Mouse (Mus musculus) embryonic facial prominence, embryonic 13.5 days (tissue): Measurements from ENCODE around the gene Pcsk2. TPM values are rescaled to one million over a fixed set of nuclear protein-coding genes. Genes with fewer than 3 reads are reported as not detected.
A peak's percentile ranks its signal among the peaks of the same experiment; 100 is the strongest.

Experiments used
- ATAC-seq: fragments of 200-750 bp; cut with Nextera tagmentation; 2 replicates; pipeline ENCODE4 v1.8.0; 2017; ENCODE audit warnings: low read depth; ENCODE audit not compliant: insufficient number of reproducible peaks, insufficient read depth, low FRiP score, low TSS enrichment
- H3K27ac ChIP-seq: fragments of 300-500 bp; sonication (generic); 2 replicates; pipeline ENCODE4 v1.5.1; 2015; ENCODE audit warnings: moderate library complexity, mild to moderate bottlenecking, inconsistent platforms
- H3K27me3 ChIP-seq: fragments of 300-500 bp; sonication (generic); 2 replicates; pipeline ENCODE4 v1.6.1; 2015; ENCODE audit warnings: mild to moderate bottlenecking, inconsistent platforms
- H3K36me3 ChIP-seq: fragments of 300-500 bp; sonication (generic); 2 replicates; pipeline ENCODE4 v1.6.1; 2015; ENCODE audit warnings: mild to moderate bottlenecking, inconsistent platforms
- H3K4me1 ChIP-seq: fragments of 300-500 bp; sonication (generic); 2 replicates; pipeline ENCODE4 v1.6.1; 2015; ENCODE audit warnings: inconsistent platforms
- H3K4me2 ChIP-seq: fragments of 300-500 bp; sonication (generic); 2 replicates; pipeline ENCODE4 v1.6.1; 2015; ENCODE audit warnings: moderate library complexity, mild to moderate bottlenecking, inconsistent platforms
- H3K4me3 ChIP-seq: fragments of 300-500 bp; sonication (generic); 2 replicates; pipeline ENCODE4 v1.5.1; 2015; ENCODE audit warnings: mild to moderate bottlenecking, inconsistent platforms
- H3K9ac ChIP-seq: fragments of 300-500 bp; sonication (generic); 2 replicates; pipeline ENCODE4 v1.6.1; 2015; ENCODE audit warnings: mild to moderate bottlenecking, inconsistent platforms
- H3K9me3 ChIP-seq: fragments of 300-500 bp; sonication (generic); 2 replicates; pipeline ENCODE4 v1.6.1; 2016; ENCODE audit warnings: inconsistent platforms
- WGBS: fragments of 180-500 bp; shearing (Covaris S2); methylation state at CpG from one replicate; pipeline ENCODE4 v1.1.7; 2015; ENCODE audit warnings: mixed read lengths; 5-methylcytosine and 5-hydroxymethylcytosine counted together
- polyA plus RNA-seq: library from polyadenylated mRNA; unstranded; fragments of >200 nt; fragmentation: Nextera tagmentation; extraction: Ambion mirVana; gene quantifications from 2 replicates; pipeline ENCODE4 v1.2.1, GENCODE M21; 2015

Gene Pcsk2
- 1.1 TPM in 2 replicates for polyA plus RNA-seq

DNA sequence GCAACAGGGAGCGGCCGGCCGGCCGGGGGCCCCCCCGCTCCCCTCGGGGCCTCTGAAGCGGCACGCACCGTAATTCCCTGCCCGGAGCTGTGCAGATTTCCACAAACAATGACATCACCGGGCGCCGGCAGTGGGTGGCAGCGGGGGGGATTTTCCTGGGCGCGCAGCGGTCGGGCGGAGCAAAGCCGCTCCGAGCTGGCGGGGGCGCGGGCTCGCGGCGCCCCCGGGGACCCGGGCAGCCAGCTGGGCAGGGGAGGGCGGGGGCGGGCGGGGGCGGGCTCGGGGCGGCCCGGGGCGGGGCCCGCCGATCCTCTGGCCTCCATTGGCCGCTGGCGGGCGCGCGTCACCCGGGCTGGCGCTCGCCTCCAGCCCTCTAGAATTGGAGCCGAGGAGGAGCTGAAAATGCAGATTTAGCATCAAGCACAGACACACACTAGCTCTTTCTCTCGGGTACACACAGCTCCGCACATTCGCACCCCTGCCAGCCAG lies at the start of gene Pcsk2:
Gene Pcsk2, plus strand, starts transcription at position 399 of the 489 bp plus-strand sequence.
- Histone ChIP-seq H3K9ac (peak within 1 kb of the TSS; percentile 64), H3K27me3 (peaks cover 66% of the 10 kb centered on the region), H3K4me3 (peak within 1 kb of the TSS; percentile 50), H3K4me1 (peaks cover 14% of the 10 kb centered on the region), H3K9me3 (no peaks in the 10 kb centered on the region), H3K4me2 (peak within 1 kb of the TSS; percentile 81), H3K36me3 (no peaks in the 10 kb centered on the region), H3K27ac (no peak within 1 kb of the TSS)
- 0% methylated on average over 37 of the region's 51 CpGs for WGBS
- peak; percentile 84 for ATAC-seq

DNA sequence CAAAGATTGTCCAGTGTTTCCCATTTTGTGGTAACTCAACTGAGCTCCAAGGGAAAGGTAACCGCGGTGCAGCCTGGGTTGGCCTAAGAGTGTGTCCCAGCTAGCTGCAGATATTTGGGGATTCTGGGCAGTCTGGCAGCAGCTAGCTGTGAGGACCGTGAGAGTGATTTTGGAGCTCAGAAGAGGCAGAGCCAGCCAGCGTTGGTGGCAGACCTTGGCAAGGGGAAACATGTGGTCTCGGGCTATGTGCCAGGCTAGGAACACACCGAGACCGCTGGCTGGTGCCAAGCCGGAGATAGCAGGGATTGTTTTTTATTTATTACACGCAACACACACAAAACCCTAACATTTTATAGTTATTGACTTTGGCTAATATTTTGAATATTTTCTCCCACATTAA lies 45.1 kb upstream of the Pcsk2 start:
- Histone ChIP-seq H3K27me3 (no peaks in the 10 kb centered on the region), H3K27ac (no peak overlapping the region), H3K36me3 (no peaks in the 10 kb centered on the region), H3K9me3 (no peaks in the 10 kb centered on the region), H3K4me2 (no peak overlapping the region), H3K4me3 (no peak overlapping the region), H3K4me1 (no peaks in the 10 kb centered on the region), H3K9ac (no peak overlapping the region)
- no peak for ATAC-seq
- WGBS, result 91% methylated on average over 9 of the region's 9 CpGs

DNA sequence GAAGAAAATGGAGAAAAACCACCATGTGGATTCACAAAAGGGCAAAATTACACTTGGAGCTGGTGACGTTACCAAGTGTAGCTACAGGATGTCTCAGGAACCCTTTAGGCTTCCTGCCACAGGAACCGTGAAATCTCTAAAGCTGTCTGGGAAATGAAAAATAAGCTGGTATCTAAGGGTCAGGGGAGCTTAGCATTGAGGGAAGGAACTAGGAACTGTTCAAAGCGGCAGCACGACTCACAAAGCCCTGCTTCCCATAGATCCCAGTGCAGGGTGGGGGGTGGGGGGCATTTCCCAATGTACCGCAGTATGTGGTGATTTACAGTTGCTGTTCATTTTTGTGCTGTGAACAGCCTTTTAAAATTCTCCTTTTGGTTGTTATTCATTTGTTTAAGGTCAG lies 44.2 kb upstream of the Pcsk2 start:
- 46% methylated on average over 5 of the region's 5 CpGs for WGBS
- H3K9ac ChIP-seq, result no peak overlapping the region
- no peak for ATAC-seq
- no peaks in the 10 kb centered on the region for H3K27me3 ChIP-seq
- no peak overlapping the region for H3K27ac ChIP-seq
- H3K4me3 ChIP-seq, result no peak overlapping the region
- no peaks in the 10 kb centered on the region for H3K36me3 ChIP-seq
- H3K9me3 ChIP-seq, result no peaks in the 10 kb centered on the region
- no peak overlapping the region for H3K4me2 ChIP-seq
- H3K4me1 ChIP-seq, result no peaks in the 10 kb centered on the region

DNA sequence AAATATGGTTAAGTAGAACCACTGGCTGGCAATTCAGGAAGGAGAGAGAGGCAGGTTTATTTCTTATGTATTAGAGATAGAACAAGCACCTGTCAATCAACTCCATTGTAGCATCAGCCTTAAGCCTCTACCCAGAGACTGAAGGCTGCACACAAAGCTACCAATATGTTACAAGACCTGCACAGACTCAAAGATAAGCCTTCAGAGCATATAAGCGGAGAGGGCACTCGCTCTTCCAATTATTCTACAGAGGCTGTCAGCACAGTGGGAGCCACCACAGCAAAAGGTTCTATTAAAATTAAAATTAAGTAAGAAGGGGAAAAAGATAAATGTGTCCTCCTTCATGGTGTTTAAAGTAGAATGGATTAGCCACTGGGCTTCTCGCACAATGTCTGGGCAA lies 43.8 kb upstream of the Pcsk2 start:
- 90% methylated on average over 3 of the region's 3 CpGs for WGBS
- Histone ChIP-seq H3K36me3 (no peaks in the 10 kb centered on the region), H3K9ac (no peak overlapping the region), H3K4me2 (no peak overlapping the region), H3K27ac (no peak overlapping the region), H3K9me3 (no peaks in the 10 kb centered on the region), H3K4me1 (no peaks in the 10 kb centered on the region), H3K4me3 (no peak overlapping the region), H3K27me3 (no peaks in the 10 kb centered on the region)
- no peak for ATAC-seq

DNA sequence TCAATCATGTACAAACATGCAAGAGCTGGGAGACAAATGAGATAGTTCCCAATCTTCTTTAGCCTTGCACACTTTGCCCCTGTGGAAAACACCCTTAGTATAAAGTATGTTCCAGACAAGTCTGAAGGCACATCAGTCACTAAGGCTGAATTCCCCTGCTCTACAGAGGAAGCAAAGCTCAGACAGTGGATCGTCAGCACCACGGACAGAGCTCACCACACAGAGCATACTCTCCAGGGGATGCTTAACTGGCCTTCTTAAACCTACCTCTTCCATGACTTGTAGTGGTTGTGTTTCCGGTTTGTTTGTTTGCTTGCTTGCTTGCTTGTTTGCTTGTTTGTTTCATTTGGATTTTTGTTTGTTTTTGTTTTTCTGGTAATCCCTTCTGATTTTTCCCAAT lies 9.5 kb upstream of the Pcsk2 start:
- H3K9ac ChIP-seq, result no peak overlapping the region
- no peaks in the 10 kb centered on the region for H3K36me3 ChIP-seq
- peaks cover under 1% of the 10 kb centered on the region; the same call in 1 of the 2 replicates for H3K27me3 ChIP-seq
- H3K4me3 ChIP-seq, result no peak overlapping the region
- no peak overlapping the region for H3K27ac ChIP-seq
- H3K4me2 ChIP-seq, result no peak overlapping the region
- ATAC-seq, result no peak
- no peaks in the 10 kb centered on the region for H3K9me3 ChIP-seq
- 10% methylated on average over 3 of the region's 3 CpGs for WGBS
- no peaks in the 10 kb centered on the region for H3K4me1 ChIP-seq

DNA sequence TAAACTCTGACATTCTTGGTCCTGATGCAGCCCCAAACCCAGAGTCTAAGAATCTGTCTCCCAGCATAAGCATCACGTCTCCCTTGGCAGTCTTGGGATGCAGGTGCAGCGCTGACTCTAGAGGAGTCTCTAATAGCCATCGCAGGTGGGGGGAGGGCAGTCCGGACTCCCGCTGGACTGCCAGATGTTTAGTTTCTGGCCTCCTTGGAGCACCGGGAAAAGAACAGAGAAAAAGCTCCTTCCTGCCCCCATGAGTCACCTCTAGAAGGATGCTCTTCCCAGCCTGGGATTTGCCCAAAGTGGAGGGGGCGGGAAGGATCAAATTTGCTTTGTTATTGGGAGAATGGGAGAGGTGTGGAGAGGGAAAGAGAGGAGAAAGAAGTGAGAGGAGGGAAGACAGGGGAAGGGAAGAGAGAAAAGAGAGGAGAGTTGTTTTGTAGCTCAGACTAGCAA lies 631 bp upstream of the Pcsk2 start:
- no peaks in the 10 kb centered on the region for H3K9me3 ChIP-seq
- peaks cover 66% of the 10 kb centered on the region for H3K27me3 ChIP-seq
- peak overlapping the region; percentile 50 for H3K4me3 ChIP-seq
- H3K9ac ChIP-seq, result peak overlapping the region; percentile 64
- under 1% methylated on average over 7 of the region's 7 CpGs for WGBS
- peak overlapping the region; percentile 81 for H3K4me2 ChIP-seq
- no peak overlapping the region for H3K27ac ChIP-seq
- peaks cover 14% of the 10 kb centered on the region for H3K4me1 ChIP-seq
- ATAC-seq, result peak; percentile 15; the same call in 1 of the 2 replicates
- no peaks in the 10 kb centered on the region for H3K36me3 ChIP-seq

DNA sequence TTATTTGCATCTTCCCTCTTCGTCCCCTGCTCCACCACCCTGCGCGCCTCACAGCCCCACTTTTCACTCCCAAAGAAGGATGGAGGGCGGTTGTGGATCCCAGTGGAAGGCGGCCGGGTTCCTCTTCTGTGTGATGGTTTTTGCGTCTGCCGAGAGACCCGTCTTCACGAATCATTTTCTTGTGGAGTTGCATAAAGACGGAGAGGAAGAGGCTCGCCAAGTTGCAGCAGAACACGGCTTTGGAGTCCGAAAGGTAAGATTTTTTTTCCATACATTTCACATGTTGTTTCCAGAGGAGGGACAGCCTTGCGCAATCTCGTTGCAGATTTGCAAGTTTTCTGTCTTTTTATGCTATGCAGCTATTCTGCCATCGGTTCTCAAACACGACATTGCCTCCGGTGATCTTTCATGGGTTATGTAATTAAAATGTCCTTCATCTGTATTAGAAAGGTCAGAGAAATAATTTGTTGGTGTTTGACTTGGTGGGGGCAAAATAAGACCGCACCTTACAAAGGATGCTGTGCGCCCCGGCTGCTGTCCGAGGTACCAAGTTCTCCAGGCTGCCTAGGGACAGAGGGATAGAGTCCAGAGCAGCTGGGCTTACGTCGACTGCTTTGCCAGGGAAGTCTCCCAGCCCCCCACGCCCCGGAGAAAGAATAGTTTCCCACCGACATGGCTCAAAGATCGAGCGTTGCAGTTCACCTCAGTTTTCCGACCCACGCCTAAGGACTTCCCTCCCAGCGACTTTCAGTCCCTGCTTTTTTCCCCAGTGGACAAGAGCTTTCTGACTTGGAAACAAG lies 656 bp downstream of the Pcsk2 start:
- ATAC-seq, result no peak
- Histone ChIP-seq H3K4me1 (peaks cover 14% of the 10 kb centered on the region), H3K27ac (no peak overlapping the region), H3K27me3 (peaks cover 64% of the 10 kb centered on the region), H3K4me2 (peak overlapping the region; percentile 81), H3K9ac (no peak overlapping the region), H3K4me3 (peak overlapping the region; percentile 50), H3K36me3 (no peaks in the 10 kb centered on the region), H3K9me3 (no peaks in the 10 kb centered on the region)
- 1% methylated on average over 33 of the region's 33 CpGs for WGBS

DNA sequence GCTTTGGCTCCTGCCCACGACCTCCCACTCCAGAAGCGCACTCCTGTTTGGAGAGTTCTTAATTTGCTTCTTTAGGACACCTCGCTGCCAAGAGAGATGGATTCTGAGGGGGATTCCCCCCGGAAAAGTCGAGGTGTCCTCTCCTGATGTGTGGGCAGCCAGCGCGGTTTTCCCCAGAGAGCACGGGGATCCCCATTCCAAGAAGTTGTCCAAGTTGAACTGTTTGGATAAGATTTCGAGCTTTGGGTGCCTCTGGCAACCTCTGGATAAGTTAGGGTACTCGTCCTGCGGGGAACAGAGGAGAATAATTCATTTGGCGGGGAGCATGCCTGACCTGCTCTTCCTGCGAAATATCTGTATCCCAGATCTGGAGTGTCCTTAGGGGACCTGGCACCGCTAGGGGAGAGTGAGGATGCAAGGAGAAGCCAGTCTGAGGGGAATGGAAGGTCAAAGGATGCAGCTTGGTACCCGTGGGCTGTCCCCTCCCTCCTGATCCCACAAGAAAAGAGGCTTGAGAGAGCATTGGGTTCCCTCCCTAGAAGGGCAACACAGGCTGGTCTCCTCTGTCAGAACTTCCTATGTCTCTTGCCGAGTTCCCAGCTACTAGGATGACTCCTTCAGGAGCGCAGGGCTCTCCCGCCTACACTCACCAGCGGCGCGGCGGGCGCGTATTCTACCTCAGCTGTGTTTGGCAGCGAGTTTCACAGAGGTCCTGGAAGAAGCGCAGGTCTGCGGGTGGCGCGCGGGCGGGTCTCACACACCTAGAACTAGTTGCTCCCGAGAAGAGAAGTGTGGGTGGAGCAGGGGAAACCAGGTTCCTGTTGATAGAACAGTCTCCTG lies 1.5 kb downstream of the Pcsk2 start:
- no peak for ATAC-seq
- H3K9me3 ChIP-seq, result no peaks in the 10 kb centered on the region
- 1% methylated on average over 32 of the region's 32 CpGs for WGBS
- no peak overlapping the region for H3K27ac ChIP-seq
- H3K36me3 ChIP-seq, result no peaks in the 10 kb centered on the region
- no peak overlapping the region for H3K9ac ChIP-seq
- H3K4me1 ChIP-seq, result peaks cover 14% of the 10 kb centered on the region
- peaks cover 63% of the 10 kb centered on the region for H3K27me3 ChIP-seq
- H3K4me2 ChIP-seq, result peak overlapping the region; percentile 81; the same call in 1 of the 2 replicates
- peak overlapping the region; percentile 50; the same call in 1 of the 2 replicates for H3K4me3 ChIP-seq

DNA sequence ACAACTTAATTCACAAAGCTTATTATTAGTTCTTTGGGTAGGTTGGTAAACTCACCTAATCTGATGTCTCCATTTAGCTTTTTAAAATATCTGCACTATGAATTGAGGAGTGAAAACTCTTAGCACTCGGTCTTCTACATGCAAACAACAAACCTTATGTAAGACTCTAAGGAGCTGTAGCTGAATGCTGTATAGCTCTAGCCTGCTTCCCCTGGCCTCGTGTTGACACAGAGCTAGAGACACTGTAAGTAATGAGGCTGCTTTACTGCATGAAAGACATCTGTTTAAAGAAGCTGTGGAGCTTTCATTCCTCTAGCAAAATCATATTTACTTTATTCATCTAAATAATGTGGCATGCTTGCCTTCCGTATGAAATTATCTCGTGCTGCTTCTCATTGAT lies 14.4 kb downstream of the Pcsk2 start:
- Histone ChIP-seq H3K4me1 (no peaks in the 10 kb centered on the region), H3K36me3 (no peaks in the 10 kb centered on the region), H3K9ac (no peak overlapping the region), H3K27ac (no peak overlapping the region), H3K9me3 (no peaks in the 10 kb centered on the region), H3K27me3 (no peaks in the 10 kb centered on the region), H3K4me3 (no peak overlapping the region), H3K4me2 (no peak overlapping the region)
- ATAC-seq, result no peak
- 68% methylated on average over 4 of the region's 4 CpGs for WGBS

DNA sequence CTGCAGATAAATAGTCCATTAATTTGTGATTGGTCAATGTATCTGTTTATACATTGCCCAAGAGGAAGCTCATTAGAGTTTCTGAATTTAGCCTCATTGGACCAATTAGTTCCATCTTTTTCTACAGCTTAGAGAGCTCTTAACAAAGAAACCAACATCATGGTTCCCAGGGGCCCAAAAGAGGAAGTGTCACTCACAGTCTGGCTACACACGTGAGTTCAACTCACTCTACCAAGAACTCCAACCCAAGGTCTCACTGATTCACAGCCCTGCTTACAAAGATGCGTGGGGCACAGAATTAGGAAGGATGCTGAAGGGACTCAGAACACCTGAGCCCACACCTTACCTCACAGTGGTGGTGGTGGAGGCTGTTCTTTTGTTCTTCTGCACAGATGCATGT lies 19.1 kb downstream of the Pcsk2 start:
- no peaks in the 10 kb centered on the region for H3K36me3 ChIP-seq
- 68% methylated on average over 2 of the region's 2 CpGs for WGBS
- H3K27me3 ChIP-seq, result no peaks in the 10 kb centered on the region
- H3K27ac ChIP-seq, result no peak overlapping the region
- no peak overlapping the region for H3K9ac ChIP-seq
- no peak overlapping the region for H3K4me2 ChIP-seq
- no peak for ATAC-seq
- no peaks in the 10 kb centered on the region for H3K9me3 ChIP-seq
- H3K4me1 ChIP-seq, result no peaks in the 10 kb centered on the region
- H3K4me3 ChIP-seq, result no peak overlapping the region

DNA sequence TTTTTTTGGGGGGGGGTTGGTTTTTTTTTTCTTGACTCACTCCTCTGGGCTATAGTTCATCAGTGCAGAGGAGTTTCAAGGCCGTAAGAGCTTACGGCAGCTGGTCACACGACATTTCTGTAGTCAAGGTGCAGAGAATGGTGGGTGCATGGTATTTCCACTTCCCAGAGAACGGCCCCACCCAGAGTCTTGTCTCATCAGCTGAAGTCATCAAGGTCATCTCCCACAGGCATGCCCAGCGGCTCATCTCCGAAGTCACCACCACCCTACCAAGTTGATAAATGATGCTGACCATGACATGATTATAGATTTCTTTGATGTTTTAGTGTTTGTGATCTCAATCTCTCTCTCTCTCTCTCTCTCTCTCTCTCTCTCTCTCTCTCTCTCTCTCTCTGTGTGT lies 20.0 kb downstream of the Pcsk2 start:
- no peaks in the 10 kb centered on the region for H3K9me3 ChIP-seq
- H3K4me2 ChIP-seq, result no peak overlapping the region
- 94% methylated on average over 6 of the region's 6 CpGs for WGBS
- no peaks in the 10 kb centered on the region for H3K27me3 ChIP-seq
- H3K4me1 ChIP-seq, result no peaks in the 10 kb centered on the region
- no peak for ATAC-seq
- H3K9ac ChIP-seq, result no peak overlapping the region
- no peaks in the 10 kb centered on the region for H3K36me3 ChIP-seq
- H3K4me3 ChIP-seq, result no peak overlapping the region
- no peak overlapping the region for H3K27ac ChIP-seq
